Mouse (Mus musculus): ENCODE measurements around the gene Masp1. TPM values are rescaled to one million over a fixed set of nuclear protein-coding genes. Genes with fewer than 3 reads are reported as not detected.

Gene Masp1
- total and polyA plus RNA-seq, 3 experiments: 0.11 to 0.34 TPM; not detected in 1

GRCm38 (mm10) chr16:23492783-23493182 is 27.8 kb downstream of the Masp1 start:
- DNase-seq (ENCODE audit: extremely low read depth): peak; percentile 74
- dilution Hi-C loops (cut with MboI; ENCODE audit: extremely low pct_ligation_motif_present, extremely low pct_unique_long_range_greater_than_20kb, low sequenced_read_pairs) (no loop called here), in situ Hi-C loops (cut with MboI; ENCODE audit: low pct_ligation_motif_present, low pct_unique_long_range_greater_than_20kb, low sequenced_read_pairs) (no loop called here)
- Histone ChIP-seq H3K36me3 (replicated peaks in 1 of 2; ENCODE audit: control insufficient read depth in 1 of 2, insufficient read depth in 1 of 2, low read length in 1 of 2) (no peaks in the 10 kb centered on the region), H3K4me3 (replicated peaks in 1 of 3; ENCODE audit: low read depth in 2 of 3, low read length in 2 of 3, poor library complexity in 1 of 3) (no peak overlapping the region), H3K4me2 (ENCODE audit: insufficient read depth, low read depth, poor library complexity, severe bottlenecking) (peak overlapping the region; percentile 66), H3K9ac (ENCODE audit: insufficient read depth, low read depth) (no peak overlapping the region), H3K4me1 (ENCODE audit: control insufficient read depth in 1 of 2, insufficient read depth in 2 of 2) (peaks cover 9 to 42% of the 10 kb centered on the region in 2 experiments), H3K27ac (ENCODE audit: insufficient read depth, low read depth) (no peak overlapping the region), H3K27me3 (replicated peaks) (peaks cover 3% of the 10 kb centered on the region), H3K79me2 (replicated peaks; ENCODE audit: control insufficient read depth, extremely low read depth, insufficient read depth, poor library complexity, severe bottlenecking) (no peaks in the 10 kb centered on the region), H3K9me3 (replicated peaks; ENCODE audit: low read length) (no peaks in the 10 kb centered on the region)
- TF ChIP-seq RAD21 (IDR thresholded peaks at IDR 0.05; ENCODE audit: low read depth, low read length) (no peak; the same call in 1 of the 2 replicates), RCOR1 (conservative IDR thresholded peaks at IDR 0.05; ENCODE audit: low read depth, low read length) (peak; percentile 95), BHLHE40 (IDR thresholded peaks at IDR 0.05; ENCODE audit: low read depth, low read length) (peak; percentile 90), CHD1 (IDR thresholded peaks at IDR 0.05; ENCODE audit: low read depth, low read length) (0 out of 2 replicates have a peak, but pooled peaks have one; percentile 44), HCFC1 (IDR thresholded peaks at IDR 0.05; ENCODE audit: low read depth, low read length) (peak; percentile 28; the same call in 1 of the 2 replicates), SIN3A (IDR thresholded peaks at IDR 0.05; ENCODE audit: low read length) (peak; percentile 79), MYC (IDR thresholded peaks at IDR 0.05; ENCODE audit: low read depth, low read length) (peak; percentile 77), MXI1 (IDR thresholded peaks at IDR 0.05; ENCODE audit: low read depth, low read length) (peak; percentile 67; the same call in 1 of the 2 replicates), IRF4 (IDR thresholded peaks at IDR 0.05; ENCODE audit: low read depth, low read length) (peak; percentile 95), MEF2A (IDR thresholded peaks at IDR 0.05; ENCODE audit: borderline replicate concordance, low read depth, low read length) (peak; percentile 74; the same call in 1 of the 2 replicates), TCF12 (IDR thresholded peaks at IDR 0.05; ENCODE audit: low read depth, low read length) (peak; percentile 79), ZNF384 (IDR thresholded peaks at IDR 0.05; ENCODE audit: low read depth, low read length) (peak; percentile 48; the same call in 1 of the 2 replicates), TBP (conservative IDR thresholded peaks at IDR 0.05; ENCODE audit: low read depth, low read length) (no peak), ETS1 (conservative IDR thresholded peaks at IDR 0.05; ENCODE audit: low read depth, low read length) (peak; percentile 92), EP300 (IDR thresholded peaks at IDR 0.05; ENCODE audit: low read length) (peak; percentile 97), NELFE (IDR thresholded peaks at IDR 0.05; ENCODE audit: low read depth, low read length) (no peak), GABPA (IDR thresholded peaks at IDR 0.05; ENCODE audit: insufficient replicate concordance, low read depth, low read length) (no peak), ELF1 (IDR thresholded peaks at IDR 0.05; ENCODE audit: low read depth, low read length) (0 out of 2 replicates have a peak, but pooled peaks have one; percentile 34), NRF1 (IDR thresholded peaks at IDR 0.05; ENCODE audit: low read depth, low read length) (no peak), ZC3H11A (IDR thresholded peaks at IDR 0.05; ENCODE audit: low read depth, low read length) (no peak), CHD2 (IDR thresholded peaks at IDR 0.05; ENCODE audit: low read length) (peak; percentile 80), POLR2A (IDR thresholded peaks at IDR 0.05; ENCODE audit: low read depth, low read length) (no peak), MAX (IDR thresholded peaks at IDR 0.05; ENCODE audit: low read length) (peak; percentile 70), POLR2AphosphoS2 (IDR thresholded peaks at IDR 0.05; ENCODE audit: low read depth, low read length) (no peak), USF2 (conservative IDR thresholded peaks at IDR 0.05; ENCODE audit: low read depth, low read length) (no peak), JUN (IDR thresholded peaks at IDR 0.05; ENCODE audit: insufficient read depth, low read depth, low read length) (peak; percentile 93), JUND (conservative IDR thresholded peaks at IDR 0.05; ENCODE audit: low read depth, low read length) (peak; percentile 89), MAZ (IDR thresholded peaks at IDR 0.05; ENCODE audit: low read depth, low read length) (peak; percentile 74), SMC3 (IDR thresholded peaks at IDR 0.05; ENCODE audit: low read depth, low read length) (peak; percentile 17; the same call in 1 of the 2 replicates), MAFK (IDR thresholded peaks at IDR 0.05; ENCODE audit: insufficient replicate concordance, low read length) (peak; percentile 88), KAT2A (IDR thresholded peaks at IDR 0.05; ENCODE audit: insufficient replicate concordance, low read length) (0 out of 2 replicates have a peak, but pooled peaks have one; percentile 22), ZMIZ1 (IDR thresholded peaks at IDR 0.05; ENCODE audit: low read depth, low read length) (no peak)
